ENCODE assay signal across 9 mouse cellular contexts in genomic region chrX:94544923-94545322, GRCm38 (mm10). TPM values are rescaled to one million over a fixed set of nuclear protein-coding genes. Genes with fewer than 3 reads are reported as not detected.
DNase-seq lines count a peak whose midpoint lies in the region; ATAC-seq lines count a peak whose summit lies in the region.
"Had no signal": no experiment of that assay in that cellular context is flagged by ENCODE, and none has a peak within 500 bp of the region (broad histone marks: within the 10 kb centered on the region; RNA-seq: fewer than 3 reads in every experiment).

No protein-coding gene starts in this region.

- peak overlapping the region; percentile 75 for H3K27ac ChIP-seq in forebrain, embryonic 10.5 days
- no peak overlapping the region for H3K27ac ChIP-seq in forebrain, embryonic 11.5 days (ENCODE audit: low read depth, low read length)
- no peak overlapping the region for H3K27ac ChIP-seq in hindbrain, embryonic 11.5 days (ENCODE audit: low read depth, low read length)
- peak overlapping the region; percentile 65 for H3K27ac ChIP-seq in midbrain, embryonic 15.5 days
- H3K27ac ChIP-seq: lung, embryonic 15.5 days had no signal

- DNase-seq in forebrain, embryonic 10.5 days (ENCODE audit: extremely low spot score, low spot score): no peak
- no peak for DNase-seq in forebrain, embryonic 11.5 days (ENCODE audit: low spot score)
- DNase-seq in right cerebral cortex, postnatal 14 days: peak; percentile 13
- DNase-seq in right cerebral cortex, postnatal 36 days (ENCODE audit: low spot score in 2 of 2): no peak
- DNase-seq in hindbrain, embryonic 11.5 days (ENCODE audit: low spot score): peak; percentile 61
- DNase-seq in T-cell, adult 2 months (ENCODE audit: low spot score): no peak
- DNase-seq in thymus, postnatal 0 days (ENCODE audit: low spot score): no peak

- no peaks in the 10 kb centered on the region for H3K9me3 ChIP-seq in forebrain, embryonic 10.5 days
- H3K9me3 ChIP-seq in forebrain, embryonic 11.5 days (ENCODE audit: control insufficient read depth, low read length): no peaks in the 10 kb centered on the region
- H3K9me3 ChIP-seq in hindbrain, embryonic 11.5 days (ENCODE audit: control insufficient read depth, low read length): no peaks in the 10 kb centered on the region
- no peaks in the 10 kb centered on the region for H3K9me3 ChIP-seq in midbrain, embryonic 15.5 days
- H3K9me3 ChIP-seq: lung, embryonic 15.5 days had no signal

- H3K4me1 ChIP-seq in forebrain, embryonic 10.5 days: peaks cover 22% of the 10 kb centered on the region
- 0 out of 2 replicates have a peak, but pooled peaks cover 3% of the 10 kb centered on the region for H3K4me1 ChIP-seq in forebrain, embryonic 11.5 days (replicated peaks; ENCODE audit: control insufficient read depth, insufficient read depth, low read length)
- no peaks in the 10 kb centered on the region for H3K4me1 ChIP-seq in hindbrain, embryonic 11.5 days (replicated peaks; ENCODE audit: control insufficient read depth, insufficient read depth, low read length)
- H3K4me1 ChIP-seq in midbrain, embryonic 15.5 days: peaks cover 9% of the 10 kb centered on the region

- no peak overlapping the region for H3K4me3 ChIP-seq in forebrain, embryonic 10.5 days
- H3K4me3 ChIP-seq in forebrain, embryonic 11.5 days (ENCODE audit: low read depth, low read length): no peak overlapping the region
- H3K4me3 ChIP-seq in hindbrain, embryonic 11.5 days (ENCODE audit: low read depth, low read length): no peak overlapping the region
- H3K4me3 ChIP-seq in midbrain, embryonic 15.5 days: no peak overlapping the region
- H3K4me3 ChIP-seq: lung, embryonic 15.5 days had no signal

- 11% methylated on average over 1 of the region's 1 CpGs for WGBS in forebrain, embryonic 10.5 days
- WGBS in forebrain, embryonic 11.5 days: 11% methylated on average over 1 of the region's 1 CpGs
- WGBS in hindbrain, embryonic 11.5 days: 21% methylated on average over 1 of the region's 1 CpGs
- 19% methylated on average over 1 of the region's 1 CpGs for WGBS in midbrain, embryonic 15.5 days

- H3K36me3 ChIP-seq in forebrain, embryonic 10.5 days (replicated peaks): peaks cover 4% of the 10 kb centered on the region
- no peaks in the 10 kb centered on the region; the same call in 1 of the 2 replicates for H3K36me3 ChIP-seq in forebrain, embryonic 11.5 days (ENCODE audit: control insufficient read depth, insufficient read depth, low read length)
- no peaks in the 10 kb centered on the region; the same call in 1 of the 2 replicates for H3K36me3 ChIP-seq in hindbrain, embryonic 11.5 days (ENCODE audit: control insufficient read depth, insufficient read depth, low read length)
- 0 out of 2 replicates have a peak, but pooled peaks cover under 1% of the 10 kb centered on the region for H3K36me3 ChIP-seq in midbrain, embryonic 15.5 days (replicated peaks)

- H3K4me2 ChIP-seq in forebrain, embryonic 11.5 days (ENCODE audit: low read depth, low read length, severe bottlenecking): no peak overlapping the region
- no peak overlapping the region for H3K4me2 ChIP-seq in hindbrain, embryonic 11.5 days (replicated peaks; ENCODE audit: low read depth, low read length)
- H3K4me2 ChIP-seq in midbrain, embryonic 15.5 days: no peak overlapping the region
- H3K4me2 ChIP-seq: lung, embryonic 15.5 days had no signal

- no peak overlapping the region for H3K9ac ChIP-seq in forebrain, embryonic 11.5 days (ENCODE audit: low read length)
- H3K9ac ChIP-seq in hindbrain, embryonic 11.5 days (ENCODE audit: low read depth, low read length): no peak overlapping the region
- H3K9ac ChIP-seq in midbrain, embryonic 15.5 days: no peak overlapping the region
- H3K9ac ChIP-seq: lung, embryonic 15.5 days had no signal

- ATAC-seq in forebrain, embryonic 11.5 days (replicated peaks; ENCODE audit: low FRiP score): no peak
- no peak for ATAC-seq in hindbrain, embryonic 11.5 days (ENCODE audit: low FRiP score)
- ATAC-seq in midbrain, embryonic 15.5 days (replicated peaks): no peak

- peaks cover 50% of the 10 kb centered on the region for H3K27me3 ChIP-seq in forebrain, embryonic 10.5 days (ENCODE audit: poor library complexity, severe bottlenecking)
- H3K27me3 ChIP-seq in forebrain, embryonic 11.5 days (ENCODE audit: control insufficient read depth, insufficient read depth, low read length): no peaks in the 10 kb centered on the region
- H3K27me3 ChIP-seq in hindbrain, embryonic 11.5 days (ENCODE audit: control insufficient read depth, insufficient read depth, low read length): no peaks in the 10 kb centered on the region; the same call in 1 of the 2 replicates
- H3K27me3 ChIP-seq in midbrain, embryonic 15.5 days (replicated peaks): no peaks in the 10 kb centered on the region

RNA-seq across cellular contexts. Expression of gene Maged1, which starts 3.0 kb away (rescaled TPM):
- polyA plus RNA-seq in forebrain, embryonic 10.5 days (2016; fragmentation: Nextera tagmentation; extraction: Ambion mirVana): 614 and 626 TPM in 2 replicates
- 743 and 816 TPM in 2 replicates for polyA plus RNA-seq in forebrain, embryonic 11.5 days (2014; fragmentation: Nextera tagmentation; extraction: Ambion mirVana)
- polyA plus RNA-seq in hindbrain, embryonic 11.5 days (2014; fragmentation: Nextera tagmentation; extraction: Ambion mirVana): 842 and 887 TPM in 2 replicates
- 1,088 and 1,133 TPM in 2 replicates for polyA plus RNA-seq in midbrain, embryonic 15.5 days (2015; fragmentation: Nextera tagmentation; extraction: Ambion mirVana)
- polyA plus RNA-seq in thymus, postnatal 0 days (2015; fragmentation: Nextera tagmentation; extraction: Ambion mirVana): 86.6 and 99.0 TPM in 2 replicates

Comparison
In these comparisons a context has a peak if more than half of its experiments do, and no peak if none do; other contexts are left out.
1. DNase-seq: peak in right cerebral cortex, postnatal 14 days (single experiment) and hindbrain, embryonic 11.5 days (single experiment); none in forebrain, embryonic 10.5 days (single experiment), forebrain, embryonic 11.5 days (single experiment), right cerebral cortex, postnatal 36 days (0 of 2), T-cell, adult 2 months (single experiment) and thymus, postnatal 0 days (single experiment).
2. H3K27ac ChIP-seq: peak in forebrain, embryonic 10.5 days (single experiment) and midbrain, embryonic 15.5 days (single experiment); none in forebrain, embryonic 11.5 days (single experiment) and hindbrain, embryonic 11.5 days (single experiment).